Mouse (Mus musculus) forebrain, embryonic 13.5 days (tissue): ENCODE measurements around the gene Pawr. TPM values are rescaled to one million over a fixed set of nuclear protein-coding genes. Genes with fewer than 3 reads are reported as not detected.
A peak's percentile ranks its signal among the peaks of the same experiment; 100 is the strongest.

ENCODE experiments used
- ATAC-seq: fragments of 200-750 bp; cut with Nextera tagmentation; 2 replicates; pipeline ENCODE4 v1.8.0; 2017
- H3K27ac ChIP-seq: fragments of 300-500 bp; sonication (generic); 2 replicates; pipeline ENCODE4 v1.5.1; 2015; ENCODE audit warnings: inconsistent platforms, mild to moderate bottlenecking, moderate library complexity
- H3K27me3 ChIP-seq: fragments of 300-500 bp; sonication (generic); 2 replicates; pipeline ENCODE4 v1.6.1; 2015; ENCODE audit warnings: mild to moderate bottlenecking, inconsistent platforms
- H3K36me3 ChIP-seq: fragments of 300-500 bp; sonication (generic); 2 replicates; pipeline ENCODE4 v1.6.1; 2015; ENCODE audit warnings: mild to moderate bottlenecking, inconsistent platforms; ENCODE audit not compliant: poor library complexity, severe bottlenecking
- H3K4me1 ChIP-seq: fragments of 300-500 bp; sonication (generic); 2 replicates; pipeline ENCODE4 v1.6.1; 2015; ENCODE audit warnings: inconsistent platforms
- H3K4me2 ChIP-seq: fragments of 300-500 bp; sonication (generic); 2 replicates; pipeline ENCODE4 v1.6.1; 2015; ENCODE audit warnings: inconsistent platforms, mild to moderate bottlenecking, moderate library complexity
- H3K4me3 ChIP-seq: fragments of 300-500 bp; sonication (generic); 2 replicates; pipeline ENCODE4 v1.5.1; 2015; ENCODE audit warnings: mild to moderate bottlenecking, inconsistent platforms
- H3K9ac ChIP-seq: fragments of 300-500 bp; sonication (generic); 2 replicates; pipeline ENCODE4 v1.6.1; 2015; ENCODE audit warnings: mild to moderate bottlenecking, inconsistent platforms
- H3K9me3 ChIP-seq: fragments of 300-500 bp; sonication (generic); replicated peaks from 2 replicates; pipeline ENCODE4 v1.6.1; 2016; ENCODE audit warnings: inconsistent platforms
- WGBS: fragments of 180-500 bp; shearing (Covaris S2); methylation state at CpG from one replicate; pipeline ENCODE4 v1.1.7; 2015; 5-methylcytosine and 5-hydroxymethylcytosine counted together
- polyA plus RNA-seq: library from polyadenylated mRNA; unstranded; fragments of >200 nt; fragmentation: Nextera tagmentation; extraction: Ambion mirVana; gene quantifications from 2 replicates; pipeline ENCODE4 v1.2.1, GENCODE M21; 2015

Pawr gene
- polyA plus RNA-seq, 1 experiment from 2014 or later = 4.3 TPM

DNA sequence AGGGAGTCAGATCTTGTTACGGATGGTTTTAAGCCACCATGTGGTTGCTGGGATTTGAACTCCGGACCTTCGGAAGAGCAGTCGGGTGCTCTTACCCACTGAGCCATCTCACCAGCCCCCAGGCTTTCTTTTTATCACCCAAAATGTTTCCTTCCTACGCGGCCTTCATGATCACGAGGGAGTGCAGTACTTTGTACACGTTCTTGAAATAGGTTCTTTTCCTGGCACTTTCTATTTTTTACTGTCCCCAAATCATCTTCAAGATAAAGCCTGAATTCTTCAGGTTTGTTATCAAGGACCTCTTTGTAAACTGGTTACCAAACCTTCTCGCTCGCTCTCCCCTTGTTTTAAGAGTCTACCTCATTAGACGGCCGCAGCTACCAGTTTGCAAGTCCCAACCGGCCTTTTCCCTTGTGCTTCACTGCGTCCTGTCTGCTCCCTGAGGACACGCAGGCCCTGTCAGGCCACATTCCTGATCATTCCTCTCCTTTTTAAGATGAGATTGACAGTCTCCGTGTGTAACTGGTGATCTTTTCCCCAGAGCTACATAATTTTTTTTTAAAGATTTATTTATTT lies 38.2 kb upstream of the Pawr start:
- Histone ChIP-seq H3K9ac (no peak overlapping the region), H3K4me3 (no peak overlapping the region), H3K27me3 (no peaks in the 10 kb centered on the region), H3K9me3 (no peaks in the 10 kb centered on the region), H3K4me1 (no peaks in the 10 kb centered on the region), H3K36me3 (no peaks in the 10 kb centered on the region), H3K27ac (no peak overlapping the region), H3K4me2 (no peak overlapping the region)
- WGBS = 94% methylated on average over 16 of the region's 16 CpGs
- ATAC-seq = no peak

- H3K4me2 ChIP-seq = no peak overlapping the region
- WGBS = 85% methylated on average over 7 of the region's 7 CpGs
- no peaks in the 10 kb centered on the region for H3K27me3 ChIP-seq
- H3K27ac ChIP-seq = no peak overlapping the region
- no peaks in the 10 kb centered on the region for H3K9me3 ChIP-seq
- no peak for ATAC-seq
- H3K4me3 ChIP-seq = no peak overlapping the region
- H3K9ac ChIP-seq = no peak overlapping the region
- H3K4me1 ChIP-seq = no peaks in the 10 kb centered on the region
- no peaks in the 10 kb centered on the region for H3K36me3 ChIP-seq
Observed at GRCm38 (mm10) chr10:108294766-108295165, 37.2 kb upstream of the Pawr start.

DNA sequence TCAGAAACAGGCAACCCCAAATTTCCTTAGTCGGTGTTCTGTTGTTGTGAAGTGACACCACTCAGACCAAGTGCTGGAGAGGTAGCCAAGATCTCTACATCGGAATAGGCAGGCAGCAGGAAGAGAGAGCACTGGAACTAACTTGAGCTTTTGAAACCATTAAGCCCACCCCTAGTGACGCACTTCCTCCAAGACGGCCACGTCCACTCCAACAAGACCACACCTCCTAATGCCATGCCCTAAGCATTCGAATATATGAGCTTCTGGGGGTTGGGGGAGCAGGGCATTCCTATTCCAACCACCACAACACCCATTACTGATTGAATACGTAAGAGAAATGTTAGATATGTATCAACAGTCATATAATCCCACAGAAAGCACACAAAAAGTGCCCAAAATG lies 35.5 kb upstream of the Pawr start:
- Histone ChIP-seq H3K4me2 (no peak overlapping the region), H3K27ac (no peak overlapping the region), H3K9me3 (no peaks in the 10 kb centered on the region), H3K36me3 (no peaks in the 10 kb centered on the region), H3K4me3 (no peak overlapping the region), H3K4me1 (no peaks in the 10 kb centered on the region), H3K9ac (no peak overlapping the region), H3K27me3 (no peaks in the 10 kb centered on the region)
- 87% methylated on average over 7 of the region's 7 CpGs for WGBS
- ATAC-seq = no peak

GRCm38 (mm10) chr10:108298261-108298660 lies 33.7 kb upstream of the Pawr start:
- Histone ChIP-seq H3K4me3 (no peak overlapping the region), H3K36me3 (no peaks in the 10 kb centered on the region), H3K27me3 (no peaks in the 10 kb centered on the region), H3K27ac (no peak overlapping the region), H3K4me2 (no peak overlapping the region), H3K9ac (no peak overlapping the region), H3K4me1 (no peaks in the 10 kb centered on the region), H3K9me3 (no peaks in the 10 kb centered on the region)
- ATAC-seq = no peak
- 95% methylated on average over 13 of the region's 13 CpGs for WGBS

GRCm38 (mm10) chr10:108298841-108299545 lies 32.9 kb upstream of the Pawr start:
- Histone ChIP-seq H3K9ac (no peak overlapping the region), H3K4me3 (no peak overlapping the region), H3K4me2 (no peak overlapping the region), H3K4me1 (no peaks in the 10 kb centered on the region), H3K36me3 (no peaks in the 10 kb centered on the region), H3K9me3 (no peaks in the 10 kb centered on the region), H3K27me3 (no peaks in the 10 kb centered on the region), H3K27ac (no peak overlapping the region)
- 86% methylated on average over 17 of the region's 17 CpGs for WGBS
- no peak for ATAC-seq

DNA sequence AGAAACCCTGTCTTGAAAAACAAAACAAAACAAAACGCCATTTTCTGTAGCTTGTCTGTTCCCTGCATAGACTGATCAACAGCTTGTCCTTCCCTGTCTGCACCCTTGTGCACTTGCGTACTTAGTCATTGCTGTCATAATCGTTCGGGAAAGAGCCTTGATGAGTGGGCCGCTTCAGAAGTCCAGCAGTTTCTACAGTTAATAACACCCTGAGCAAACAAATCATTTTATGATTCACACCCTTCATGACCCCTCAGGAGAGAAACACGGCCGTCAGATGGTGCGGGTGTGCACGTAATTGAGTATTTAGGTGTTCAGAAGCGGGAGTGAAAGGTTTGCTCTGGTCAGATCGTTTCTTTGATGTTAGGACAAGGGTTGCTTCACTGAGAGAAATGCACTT lies 32.1 kb upstream of the Pawr start:
- Histone ChIP-seq H3K9ac (no peak overlapping the region), H3K27me3 (no peaks in the 10 kb centered on the region), H3K36me3 (no peaks in the 10 kb centered on the region), H3K27ac (no peak overlapping the region), H3K4me2 (no peak overlapping the region), H3K4me3 (no peak overlapping the region), H3K4me1 (no peaks in the 10 kb centered on the region), H3K9me3 (no peaks in the 10 kb centered on the region)
- ATAC-seq = no peak
- 80% methylated on average over 11 of the region's 11 CpGs for WGBS

DNA sequence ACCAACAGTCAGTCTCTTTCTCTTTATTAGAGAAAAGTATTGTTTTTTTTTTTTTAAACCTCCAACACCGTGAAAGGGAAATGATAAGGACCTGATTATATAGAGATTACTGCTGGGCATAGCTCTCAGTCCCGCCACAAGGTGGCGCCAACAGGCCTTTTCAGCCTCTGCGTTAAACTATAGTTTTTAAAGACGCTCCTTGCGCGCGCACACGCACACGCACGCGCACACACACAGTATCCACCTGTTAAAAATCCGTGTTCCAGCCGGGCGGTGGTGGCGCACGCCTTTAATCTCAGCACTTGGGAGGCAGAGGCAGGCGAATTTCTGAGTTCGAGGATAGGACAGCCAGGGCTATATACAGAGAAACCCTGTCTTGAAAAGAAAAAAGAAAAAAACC lies 31.1 kb upstream of the Pawr start:
- Histone ChIP-seq H3K4me2 (peak overlapping the region; percentile 43), H3K4me3 (no peak overlapping the region)

GRCm38 (mm10) chr10:108307772-108308171 lies 24.1 kb upstream of the Pawr start:
- no peaks in the 10 kb centered on the region for H3K4me1 ChIP-seq
- no peaks in the 10 kb centered on the region for H3K36me3 ChIP-seq
- no peak overlapping the region for H3K9ac ChIP-seq
- H3K4me3 ChIP-seq = no peak overlapping the region
- H3K27me3 ChIP-seq = no peaks in the 10 kb centered on the region
- no peaks in the 10 kb centered on the region for H3K9me3 ChIP-seq
- no peak overlapping the region for H3K27ac ChIP-seq
- WGBS = 64% methylated on average over 11 of the region's 11 CpGs
- H3K4me2 ChIP-seq = no peak overlapping the region
- ATAC-seq = no peak

More for the DNA sequence above, 31.1 kb upstream of the Pawr start:
- Histone ChIP-seq H3K4me1 (no peaks in the 10 kb centered on the region), H3K27ac (no peak overlapping the region), H3K36me3 (no peaks in the 10 kb centered on the region), H3K9ac (no peak overlapping the region), H3K9me3 (no peaks in the 10 kb centered on the region), H3K27me3 (no peaks in the 10 kb centered on the region)
- 12% methylated on average over 19 of the region's 19 CpGs for WGBS
- peak; percentile 87 for ATAC-seq

GRCm38 (mm10) chr10:108310195-108310594 lies 21.7 kb upstream of the Pawr start:
- H3K9ac ChIP-seq = no peak overlapping the region
- 92% methylated on average over 5 of the region's 5 CpGs for WGBS
- H3K27ac ChIP-seq = no peak overlapping the region
- H3K4me3 ChIP-seq = no peak overlapping the region
- H3K27me3 ChIP-seq = no peaks in the 10 kb centered on the region
- H3K4me1 ChIP-seq = no peaks in the 10 kb centered on the region
- H3K4me2 ChIP-seq = no peak overlapping the region
- H3K36me3 ChIP-seq = no peaks in the 10 kb centered on the region
- no peaks in the 10 kb centered on the region for H3K9me3 ChIP-seq
- no peak for ATAC-seq

GRCm38 (mm10) chr10:108311396-108311795 lies 20.5 kb upstream of the Pawr start:
- no peaks in the 10 kb centered on the region for H3K9me3 ChIP-seq
- no peaks in the 10 kb centered on the region for H3K27me3 ChIP-seq
- no peak overlapping the region for H3K4me2 ChIP-seq
- no peaks in the 10 kb centered on the region for H3K4me1 ChIP-seq
- H3K36me3 ChIP-seq = no peaks in the 10 kb centered on the region
- H3K4me3 ChIP-seq = no peak overlapping the region
- WGBS = 91% methylated on average over 3 of the region's 3 CpGs
- no peak for ATAC-seq
- H3K27ac ChIP-seq = no peak overlapping the region
- no peak overlapping the region for H3K9ac ChIP-seq

- Histone ChIP-seq H3K27ac (no peak overlapping the region), H3K9ac (no peak overlapping the region), H3K27me3 (no peaks in the 10 kb centered on the region), H3K4me3 (no peak overlapping the region), H3K36me3 (no peaks in the 10 kb centered on the region), H3K4me1 (no peaks in the 10 kb centered on the region), H3K4me2 (no peak overlapping the region), H3K9me3 (no peaks in the 10 kb centered on the region)
- 79% methylated on average over 6 of the region's 6 CpGs for WGBS
- ATAC-seq = no peak
Observed at GRCm38 (mm10) chr10:108313845-108314244, 18.1 kb upstream of the Pawr start.

DNA sequence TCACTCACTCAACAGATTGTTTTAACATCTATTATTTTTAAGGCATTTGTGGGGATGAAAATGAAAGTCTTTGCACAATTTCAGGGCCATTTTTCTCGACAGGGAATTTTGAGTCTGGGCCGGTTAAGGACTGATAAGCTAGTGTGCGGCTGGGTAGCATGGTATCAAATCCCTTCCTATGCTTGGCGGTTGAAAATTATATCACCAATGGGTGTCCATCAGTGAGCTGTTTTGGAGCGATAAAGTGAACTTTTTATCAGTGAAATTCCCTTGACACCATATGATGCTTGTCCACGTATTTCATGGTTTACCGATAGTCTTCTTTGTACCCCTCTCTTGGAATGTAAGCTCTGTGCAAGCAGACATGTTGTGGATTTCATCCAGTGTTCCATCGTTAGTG lies 17.5 kb upstream of the Pawr start:
- 91% methylated on average over 8 of the region's 8 CpGs for WGBS
- Histone ChIP-seq H3K4me3 (no peak overlapping the region), H3K9me3 (no peaks in the 10 kb centered on the region), H3K4me2 (no peak overlapping the region), H3K4me1 (no peaks in the 10 kb centered on the region), H3K27ac (no peak overlapping the region), H3K36me3 (no peaks in the 10 kb centered on the region), H3K27me3 (no peaks in the 10 kb centered on the region), H3K9ac (no peak overlapping the region)
- no peak for ATAC-seq

GRCm38 (mm10) chr10:108315236-108315635 lies 16.7 kb upstream of the Pawr start:
- ATAC-seq = no peak
- Histone ChIP-seq H3K9ac (no peak overlapping the region), H3K27ac (no peak overlapping the region), H3K36me3 (no peaks in the 10 kb centered on the region), H3K27me3 (no peaks in the 10 kb centered on the region), H3K4me2 (no peak overlapping the region), H3K4me1 (no peaks in the 10 kb centered on the region), H3K4me3 (no peak overlapping the region), H3K9me3 (no peaks in the 10 kb centered on the region)
- WGBS = 94% methylated on average over 7 of the region's 7 CpGs
